Mouse (Mus musculus): ENCODE data around the gene Serpinb9d.
"Not testable (repeated sequence)": the region's sequence is repeated elsewhere in the genome, so short reads cannot be mapped to it uniquely, and the experiment has no call there.

The Serpinb9d gene

DNA sequence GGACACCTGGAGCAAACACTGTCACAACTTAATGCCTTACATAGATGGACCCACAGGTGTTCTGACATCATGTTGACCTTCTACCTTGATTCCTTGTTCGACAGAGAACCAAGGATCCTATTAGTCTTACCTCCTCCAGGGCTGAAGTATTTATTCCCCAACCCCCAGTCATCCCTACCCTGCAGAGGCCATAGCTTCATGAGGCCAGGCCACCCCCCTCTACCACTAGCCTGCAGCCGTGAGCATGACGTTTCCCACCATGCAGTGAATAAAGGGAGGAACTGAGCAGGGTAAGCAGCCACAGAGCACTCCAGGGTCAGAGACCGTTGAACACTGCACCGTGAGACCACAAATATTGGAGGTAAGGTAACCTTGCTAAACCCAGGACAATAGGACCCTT, at the start of gene Serpinb9d:
Gene Serpinb9d, plus strand, starts transcription at position 301 of the 400 bp plus-strand sequence.
- no peak for DNase-seq

DNA sequence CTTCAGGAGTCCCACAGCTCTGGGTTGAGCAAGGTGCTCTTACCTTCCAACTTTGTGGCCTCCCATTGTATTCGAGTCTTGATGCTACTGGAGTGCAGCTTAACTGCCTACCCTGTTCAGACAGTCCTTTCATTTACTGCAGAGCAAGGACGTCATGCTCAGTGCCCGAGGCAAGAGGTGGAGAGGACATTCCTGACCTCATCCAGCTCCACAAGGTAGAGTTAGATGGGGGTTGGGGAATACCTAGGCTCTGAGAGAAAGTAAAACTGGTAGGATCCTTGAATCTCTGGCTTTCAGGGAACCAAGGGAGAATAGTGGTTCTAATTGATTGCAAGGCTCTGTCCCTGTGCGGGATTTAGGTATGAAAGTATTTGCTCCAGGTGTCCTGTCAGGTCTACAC, 33.1 kb upstream of the Serpinb9d start, which contains the start of gene Serpinb9c:
Gene Serpinb9c, minus strand, starts transcription at position 101 of the 400 bp plus-strand sequence.
- no peak for DNase-seq

DNA sequence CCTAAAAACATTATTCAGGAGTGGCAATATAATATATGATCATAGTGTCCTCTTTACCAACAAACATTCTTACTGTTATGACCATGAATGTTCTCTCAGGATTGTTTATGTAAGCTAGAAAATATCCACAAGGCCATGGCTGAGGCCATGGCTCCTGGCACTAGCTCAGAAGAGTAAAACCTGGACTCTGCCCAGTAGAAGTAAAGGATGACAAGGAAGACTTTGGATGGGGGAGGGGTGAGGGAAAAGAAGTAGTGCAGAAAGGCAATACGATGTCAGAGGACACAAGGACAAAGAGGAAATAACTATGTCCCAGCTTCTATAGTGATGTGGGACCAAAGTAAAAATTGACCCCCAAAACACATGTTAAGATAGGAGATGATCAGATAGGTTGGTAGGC, 2.3 kb upstream of the Serpinb9d start:
- DNase-seq = not testable (repeated sequence)

DNA sequence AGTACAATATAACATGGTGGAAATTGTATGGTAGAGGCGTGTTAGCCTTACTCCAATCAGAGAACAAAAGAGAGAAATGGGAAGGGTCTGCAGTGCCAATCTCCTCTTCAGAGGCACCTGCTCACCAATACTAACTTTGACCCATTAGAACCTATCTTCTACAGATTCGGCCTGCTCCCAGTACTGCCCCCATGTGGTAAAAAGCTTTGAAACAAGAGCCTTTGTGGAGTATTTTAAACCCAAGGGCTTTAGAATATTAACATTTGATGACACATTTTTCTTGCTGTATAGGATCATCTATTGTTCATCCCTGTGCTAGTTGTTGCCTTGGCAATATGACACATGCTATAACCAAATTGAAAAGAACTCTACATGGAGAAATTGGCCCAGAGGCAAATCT, 7.0 kb downstream of the Serpinb9d start:
- DNase-seq = peak; percentile 28

DNA sequence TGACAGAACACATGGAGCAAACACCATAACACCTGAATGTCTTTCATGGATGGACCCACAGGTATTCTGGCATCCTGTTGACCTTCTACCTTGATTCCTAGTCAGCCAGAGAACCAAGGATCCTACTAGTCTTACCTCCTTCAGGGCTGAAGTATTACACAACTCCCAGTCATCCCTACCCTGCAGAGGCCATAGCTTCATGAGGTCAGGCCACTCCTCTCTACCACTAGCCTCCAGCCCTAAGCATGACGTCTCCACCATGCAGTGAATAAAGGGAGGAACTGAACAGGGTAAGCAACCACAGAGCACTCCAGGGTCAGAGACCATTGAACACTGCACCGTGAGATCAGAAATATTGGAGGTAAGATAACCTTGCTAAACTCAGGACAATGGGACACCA, 56.6 kb downstream of the Serpinb9d start, which contains the start of gene Serpinb9e:
Gene Serpinb9e, plus strand, starts transcription at position 301 of the 400 bp plus-strand sequence.
- DNase-seq = not testable (repeated sequence)

All from lung, postnatal 36 days (tissue).